Mouse (Mus musculus) stomach, postnatal 0 days (tissue): ENCODE data around the gene Gng8. TPM values are rescaled to one million over a fixed set of nuclear protein-coding genes. Genes with fewer than 3 reads are reported as not detected.

ENCODE experiments used
- ATAC-seq: fragments of 200-750 bp; cut with Nextera tagmentation; 2 replicates; pipeline ENCODE4 v1.8.0; 2017; ENCODE audit not compliant: low FRiP score, low TSS enrichment
- DNase-seq: peaks from one replicate; pipeline ENCODE4 v3.0.0-alpha.2; 2016; ENCODE audit warnings: low spot score
- H3K27ac ChIP-seq: fragments of 300-500 bp; sonication (generic); replicated peaks from 2 replicates; pipeline ENCODE4 v1.5.1; 2014; ENCODE audit warnings: mild to moderate bottlenecking, control low read depth
- H3K27me3 ChIP-seq: fragments of 300-500 bp; sonication (generic); 2 replicates; pipeline ENCODE4 v1.6.1; 2014; ENCODE audit warnings: low read length; ENCODE audit not compliant: control insufficient read depth, insufficient read depth
- H3K36me3 ChIP-seq: fragments of 300-500 bp; sonication (generic); 2 replicates; pipeline ENCODE4 v1.6.1; 2014; ENCODE audit warnings: low read length, mixed read lengths; ENCODE audit not compliant: control insufficient read depth, insufficient read depth
- H3K4me1 ChIP-seq: fragments of 300-500 bp; sonication (generic); replicated peaks from 2 replicates; pipeline ENCODE4 v1.6.1; 2014; ENCODE audit warnings: antibody characterized with exemption; ENCODE audit not compliant: control insufficient read depth, insufficient read depth
- H3K4me2 ChIP-seq: fragments of 300-500 bp; sonication (generic); replicated peaks from 2 replicates; pipeline ENCODE4 v1.6.1; 2014; ENCODE audit warnings: low read depth, mild to moderate bottlenecking, control low read depth, moderate library complexity
- H3K4me3 ChIP-seq: fragments of 300-500 bp; sonication (generic); 2 replicates; pipeline ENCODE4 v1.5.1; 2014; ENCODE audit warnings: low read depth, low read length, control low read depth
- H3K9ac ChIP-seq: fragments of 300-500 bp; sonication (generic); 2 replicates; pipeline ENCODE4 v1.6.1; 2014; ENCODE audit warnings: mild to moderate bottlenecking, low read length, control low read depth, mixed read lengths
- H3K9me3 ChIP-seq: fragments of 300-500 bp; sonication (generic); 2 replicates; pipeline ENCODE4 v1.6.1; 2016; ENCODE audit warnings: low read length; ENCODE audit not compliant: control insufficient read depth
- CTCF ChIP-seq: IDR thresholded peaks from 2 replicates; pipeline ENCODE4 v1.5.1; 2016; ENCODE audit warnings: antibody characterized with exemption, low read depth, mild to moderate bottlenecking, moderate library complexity
- EP300 ChIP-seq: optimal IDR thresholded peaks from 2 replicates; pipeline ENCODE3; 2016; ENCODE audit warnings: antibody characterized with exemption
- WGBS: fragments of 180-500 bp; shearing (Covaris S2); extraction: QIAGEN DNeasy Blood & Tissue Kit; methylation state at CpG from one replicate; pipeline ENCODE4 v1.1.7; 2014; 5-methylcytosine and 5-hydroxymethylcytosine counted together
- polyA plus RNA-seq: library from polyadenylated mRNA; unstranded; fragments of >200 nt; fragmentation: Nextera tagmentation; extraction: Ambion mirVana; gene quantifications from 2 replicates; pipeline ENCODE4 v1.2.1, GENCODE M21; 2015

The Gng8 gene
- polyA plus RNA-seq, 1 experiment from 2014 or later, result 7.3 TPM

DNA sequence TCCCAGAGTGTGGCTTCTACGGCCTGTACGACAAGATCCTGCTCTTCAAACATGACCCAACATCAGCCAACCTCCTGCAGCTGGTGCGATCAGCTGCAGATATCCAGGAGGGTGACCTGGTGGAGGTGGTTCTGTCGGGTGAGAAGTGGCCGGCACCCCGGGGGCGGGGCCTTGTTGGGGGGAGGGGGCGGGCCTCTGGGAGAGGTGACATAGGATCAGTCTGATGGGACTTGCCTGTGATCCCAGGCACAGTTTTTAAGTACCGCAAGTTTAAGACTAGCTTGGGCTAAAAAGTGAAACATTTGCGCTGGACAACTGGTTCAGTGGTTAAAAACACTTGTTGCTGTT is 45.8 kb upstream of the Gng8 start:
- Histone ChIP-seq H3K9ac (peak overlapping the region; percentile 84), H3K4me1 (peaks cover 5% of the 10 kb centered on the region; the same call in 1 of the 2 replicates), H3K36me3 (0 out of 2 replicates have a peak, but pooled peaks cover 7% of the 10 kb centered on the region), H3K27me3 (no peaks in the 10 kb centered on the region), H3K4me2 (peak overlapping the region; percentile 97), H3K9me3 (no peaks in the 10 kb centered on the region), H3K4me3 (peak overlapping the region; percentile 67), H3K27ac (peak overlapping the region; percentile 85)
- ATAC-seq (0 out of 2 replicates have a peak, but pooled peaks have one; percentile 1), DNase-seq (peak; percentile 51)
- 32% methylated on average over 10 of the region's 10 CpGs for WGBS
- TF ChIP-seq EP300, result no peak
- no peak for TF ChIP-seq CTCF

DNA sequence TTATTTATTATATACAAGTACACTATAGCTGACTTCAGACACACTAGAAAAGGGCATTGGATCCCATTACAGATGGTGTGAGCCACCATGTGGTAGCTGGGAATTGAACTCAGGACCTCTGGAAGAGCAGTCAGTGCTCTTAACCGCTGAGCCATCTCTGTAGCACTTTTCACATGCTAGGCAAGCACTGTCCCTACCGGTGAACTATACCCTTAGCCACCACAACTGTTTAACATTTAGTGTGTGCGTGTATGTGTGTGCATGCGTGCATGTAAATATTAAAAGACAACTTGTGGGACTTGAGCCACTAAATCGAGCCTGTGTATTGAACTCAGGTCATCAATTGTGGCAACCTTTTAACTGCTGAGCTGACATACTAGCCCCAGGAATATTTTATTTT is 44.8 kb upstream of the Gng8 start:
- Histone ChIP-seq H3K4me2 (no peak overlapping the region), H3K27me3 (no peaks in the 10 kb centered on the region), H3K4me3 (no peak overlapping the region), H3K36me3 (peaks cover 11% of the 10 kb centered on the region; the same call in 1 of the 2 replicates), H3K27ac (no peak overlapping the region), H3K9me3 (no peaks in the 10 kb centered on the region), H3K9ac (no peak overlapping the region), H3K4me1 (peaks cover 5% of the 10 kb centered on the region; the same call in 1 of the 2 replicates)
- no peak for ATAC-seq
- TF ChIP-seq EP300, result no peak
- no peak for TF ChIP-seq CTCF
- DNase-seq, result no peak
- 91% methylated on average over 5 of the region's 5 CpGs for WGBS

DNA sequence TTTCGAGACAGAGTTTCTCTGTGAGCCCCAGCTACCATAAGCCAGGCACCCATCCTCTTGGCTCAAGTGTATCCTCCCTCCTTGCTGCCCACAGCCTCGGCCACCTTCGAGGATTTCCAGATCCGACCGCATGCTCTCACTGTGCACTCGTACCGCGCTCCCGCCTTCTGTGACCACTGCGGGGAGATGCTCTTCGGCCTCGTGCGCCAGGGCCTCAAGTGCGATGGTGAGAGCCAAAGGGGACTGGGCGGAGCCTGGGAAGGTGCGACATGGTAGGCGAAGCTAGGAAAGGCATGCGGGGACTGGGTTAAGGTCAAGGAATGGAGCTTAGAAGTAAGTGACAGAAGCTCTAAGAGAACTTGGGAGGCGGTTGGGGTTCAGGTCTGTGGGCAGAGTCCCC is 44.1 kb upstream of the Gng8 start:
- TF ChIP-seq CTCF (no peak), EP300 (no peak)
- Histone ChIP-seq H3K36me3 (peaks cover 15% of the 10 kb centered on the region), H3K4me1 (peaks cover 5% of the 10 kb centered on the region; the same call in 1 of the 2 replicates), H3K4me2 (no peak overlapping the region), H3K27ac (no peak overlapping the region), H3K27me3 (no peaks in the 10 kb centered on the region), H3K9ac (no peak overlapping the region), H3K9me3 (no peaks in the 10 kb centered on the region), H3K4me3 (no peak overlapping the region)
- WGBS, result 85% methylated on average over 18 of the region's 19 CpGs
- DNase-seq (no peak), ATAC-seq (no peak)

- TF ChIP-seq EP300 (no peak), CTCF (peak; percentile 73)
- no peak overlapping the region for H3K4me3 ChIP-seq
- no peaks in the 10 kb centered on the region for H3K27me3 ChIP-seq
- H3K4me2 ChIP-seq, result no peak overlapping the region
- H3K27ac ChIP-seq, result no peak overlapping the region
- DNase-seq, result peak; percentile 44
- no peak for ATAC-seq
- 39% methylated on average over 17 of the region's 17 CpGs for WGBS
- H3K9ac ChIP-seq, result no peak overlapping the region
- peaks cover 15% of the 10 kb centered on the region for H3K36me3 ChIP-seq
- H3K4me1 ChIP-seq, result peaks cover 5% of the 10 kb centered on the region; the same call in 1 of the 2 replicates
- no peaks in the 10 kb centered on the region for H3K9me3 ChIP-seq
These were observed 43.0 kb upstream of the Gng8 start for GRCm38 (mm10) chr7:16848579-16848978.

DNA sequence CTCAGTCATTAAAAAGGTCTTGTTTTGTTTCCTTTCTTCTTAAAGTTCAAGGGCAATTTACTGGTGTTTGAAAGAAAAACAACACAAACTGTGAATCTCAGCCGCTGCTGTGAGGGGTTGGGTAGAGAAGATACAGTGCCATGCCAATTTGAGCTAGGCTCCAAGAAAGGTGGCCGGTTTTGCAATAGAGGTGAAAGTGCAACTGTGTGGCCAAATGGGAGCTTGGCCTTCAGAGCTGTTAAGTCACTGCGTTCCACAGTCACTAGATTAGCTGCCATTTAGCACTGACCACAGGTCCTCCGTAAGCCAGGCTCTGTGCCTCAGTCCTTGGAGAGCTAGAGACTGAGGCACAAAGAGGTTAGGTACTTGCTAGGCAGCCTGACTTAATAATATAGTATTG is 40.0 kb upstream of the Gng8 start:
- ATAC-seq (no peak), DNase-seq (no peak)
- whole genome bisulfite sequencing, result 93% methylated on average over 4 of the region's 4 CpGs
- H3K9ac ChIP-seq, result no peak overlapping the region
- H3K27ac ChIP-seq, result no peak overlapping the region
- no peaks in the 10 kb centered on the region for H3K4me1 ChIP-seq
- H3K27me3 ChIP-seq, result no peaks in the 10 kb centered on the region
- peaks cover 29% of the 10 kb centered on the region for H3K36me3 ChIP-seq
- no peaks in the 10 kb centered on the region for H3K9me3 ChIP-seq
- H3K4me2 ChIP-seq, result no peak overlapping the region
- no peak overlapping the region for H3K4me3 ChIP-seq
- no peak for TF ChIP-seq CTCF
- TF ChIP-seq EP300, result no peak

GRCm38 (mm10) chr7:16853302-16853831 is 38.2 kb upstream of the Gng8 start:
- TF ChIP-seq CTCF, result no peak
- TF ChIP-seq EP300, result no peak
- Histone ChIP-seq H3K9ac (no peak overlapping the region), H3K9me3 (no peaks in the 10 kb centered on the region), H3K4me1 (no peaks in the 10 kb centered on the region), H3K4me2 (peak overlapping the region; percentile 5; the same call in 1 of the 2 replicates), H3K27ac (peak overlapping the region; percentile 13; the same call in 1 of the 2 replicates), H3K4me3 (no peak overlapping the region), H3K27me3 (no peaks in the 10 kb centered on the region), H3K36me3 (peaks cover 37% of the 10 kb centered on the region)
- DNase-seq (peak; percentile 73), ATAC-seq (peak; percentile 71)
- 58% methylated on average over 14 of the region's 14 CpGs for WGBS
